Mouse (Mus musculus): Measurements from ENCODE around the gene Fn3k.

Fn3k gene

GRCm38 (mm10) chr11:121434156-121435155 lies at the start of gene Fn3k:
Gene Fn3k, plus strand, starts transcription at chr11:121434913.
- peak; percentile 94 for ATAC-seq (ENCODE audit: low TSS enrichment)

- ATAC-seq (ENCODE audit: low TSS enrichment), result peak; percentile 85
Observed at GRCm38 (mm10) chr11:121387750-121388553, 46.8 kb upstream of the Fn3k start, which contains the start of gene Rab40b. Gene Rab40b, minus strand, starts transcription at chr11:121388251.

GRCm38 (mm10) chr11:121388554-121388945 lies 46.2 kb upstream of the Fn3k start:
- ATAC-seq (ENCODE audit: low TSS enrichment), result 0 out of 2 replicates have a peak, but pooled peaks have one; percentile 1

GRCm38 (mm10) chr11:121390793-121391192 lies 43.9 kb upstream of the Fn3k start:
- no peak for ATAC-seq (ENCODE audit: low TSS enrichment)

- no peak for ATAC-seq (ENCODE audit: low TSS enrichment)
Observed at GRCm38 (mm10) chr11:121392405-121392804, 42.3 kb upstream of the Fn3k start.

GRCm38 (mm10) chr11:121407366-121408155 lies 27.2 kb upstream of the Fn3k start:
- peak; percentile 90 for ATAC-seq (ENCODE audit: low TSS enrichment)

GRCm38 (mm10) chr11:121414762-121415161 lies 20.0 kb upstream of the Fn3k start:
- ATAC-seq (ENCODE audit: low TSS enrichment), result no peak

- no peak for ATAC-seq (ENCODE audit: low TSS enrichment)
Observed at GRCm38 (mm10) chr11:121415351-121415750, 19.4 kb upstream of the Fn3k start.

- ATAC-seq (ENCODE audit: low TSS enrichment), result 0 out of 2 replicates have a peak, but pooled peaks have one; percentile 17
Observed at GRCm38 (mm10) chr11:121417971-121418370, 16.7 kb upstream of the Fn3k start.

GRCm38 (mm10) chr11:121418932-121419331 lies 15.8 kb upstream of the Fn3k start:
- ATAC-seq (ENCODE audit: low TSS enrichment), result peak; percentile 21; the same call in 1 of the 2 replicates

GRCm38 (mm10) chr11:121420379-121420778 lies 14.3 kb upstream of the Fn3k start:
- ATAC-seq (ENCODE audit: low TSS enrichment), result no peak

- peak; percentile 88 for ATAC-seq (ENCODE audit: low TSS enrichment)
Observed at GRCm38 (mm10) chr11:121420830-121421552, 13.7 kb upstream of the Fn3k start, which contains the start of gene Fn3krp. Gene Fn3krp, plus strand, starts transcription at chr11:121421401.

GRCm38 (mm10) chr11:121421553-121422173 lies 13.1 kb upstream of the Fn3k start:
- ATAC-seq (ENCODE audit: low TSS enrichment), result peak; percentile 11; the same call in 1 of the 2 replicates

GRCm38 (mm10) chr11:121433397-121433796 lies 1.3 kb upstream of the Fn3k start:
- ATAC-seq (ENCODE audit: low TSS enrichment), result no peak

GRCm38 (mm10) chr11:121437236-121437635 lies 2.5 kb downstream of the Fn3k start:
- ATAC-seq (ENCODE audit: low TSS enrichment), result no peak

- ATAC-seq (ENCODE audit: low TSS enrichment), result no peak
Observed at GRCm38 (mm10) chr11:121439686-121440292, 5.1 kb downstream of the Fn3k start.

GRCm38 (mm10) chr11:121441653-121442052 lies 6.9 kb downstream of the Fn3k start:
- ATAC-seq (ENCODE audit: low TSS enrichment), result no peak

- ATAC-seq (ENCODE audit: low TSS enrichment), result no peak
Observed at GRCm38 (mm10) chr11:121442076-121442475, 7.4 kb downstream of the Fn3k start.

- no peak for ATAC-seq (ENCODE audit: low TSS enrichment)
Observed at GRCm38 (mm10) chr11:121451216-121451726, 16.6 kb downstream of the Fn3k start.
